Mouse (Mus musculus): ENCODE measurements around the gene Rufy2.

GRCm38 (mm10) chr10:62946738-62947471 is 33.1 kb upstream of the Rufy2 start, which contains the start of gene Dna2:
- TF ChIP-seq ZNF384 (IDR thresholded peaks at IDR 0.05; ENCODE audit: low read depth, low read length) (no peak), JUN (IDR thresholded peaks at IDR 0.05; ENCODE audit: insufficient read depth, low read depth, low read length) (no peak), CTCF (conservative IDR thresholded peaks at IDR 0.05 in 1 of 2, IDR thresholded peaks at IDR 0.05 in 1 of 2; ENCODE audit: low read depth in 2 of 2, low read length in 2 of 2) (no peak), POLR2A (IDR thresholded peaks at IDR 0.05; ENCODE audit: low read depth, low read length) (peak; percentile 94), ZC3H11A (IDR thresholded peaks at IDR 0.05; ENCODE audit: low read depth, low read length) (no peak), MAFK (IDR thresholded peaks at IDR 0.05; ENCODE audit: insufficient replicate concordance, low read length) (no peak), UBTF (IDR thresholded peaks at IDR 0.05; ENCODE audit: low read depth, low read length) (peak; percentile 89; the same call in 1 of the 2 replicates), JUND (conservative IDR thresholded peaks at IDR 0.05; ENCODE audit: low read depth, low read length) (no peak), RCOR1 (conservative IDR thresholded peaks at IDR 0.05; ENCODE audit: low read depth, low read length) (no peak), MAX (IDR thresholded peaks at IDR 0.05; ENCODE audit: low read length) (peak; percentile 83)
